Mouse (Mus musculus): ENCODE measurements around the gene Gm4924. TPM values are rescaled to one million over a fixed set of nuclear protein-coding genes. Genes with fewer than 3 reads are reported as not detected.

Gene Gm4924
- polyA plus RNA-seq, 2 experiments, result 0.66 to 0.93 TPM

GRCm38 (mm10) chr10:82361911-82362310, 7.9 kb downstream of the Gm4924 start:
- TF ChIP-seq CTCF (IDR thresholded peaks at IDR 0.05; ENCODE audit: low read depth), result no peak
- TF ChIP-seq EP300 (IDR thresholded peaks at IDR 0.05; ENCODE audit: low read depth), result no peak
- ATAC-seq (ENCODE audit: insufficient read depth) (no peak), DNase-seq (ENCODE audit: low read depth in 3 of 3, low spot score in 3 of 3) (no peak)
- no peaks in the 10 kb centered on the region for H3K36me3 ChIP-seq (replicated peaks; ENCODE audit: control insufficient read depth, insufficient read depth, low read depth)
- H3K27ac ChIP-seq, result no peak overlapping the region
- no peak overlapping the region for H3K4me3 ChIP-seq (ENCODE audit: insufficient read depth in 1 of 2, low read depth in 2 of 2, low read length in 2 of 2)
- WGBS (ENCODE audit: insufficient replicate concordance), result 64% methylated on average over 9 of the region's 9 CpGs
- no peak overlapping the region for H3K9ac ChIP-seq (replicated peaks)
- H3K4me2 ChIP-seq (ENCODE audit: low read depth), result no peak overlapping the region
- H3K9me3 ChIP-seq (ENCODE audit: control insufficient read depth, low read length), result no peaks in the 10 kb centered on the region
- no peaks in the 10 kb centered on the region for H3K27me3 ChIP-seq (ENCODE audit: control insufficient read depth, insufficient read depth, low read length)
- H3K4me1 ChIP-seq (replicated peaks; ENCODE audit: control insufficient read depth in 2 of 2, insufficient read depth in 2 of 2, low read length in 1 of 2), result no peaks in the 10 kb centered on the region

DNA sequence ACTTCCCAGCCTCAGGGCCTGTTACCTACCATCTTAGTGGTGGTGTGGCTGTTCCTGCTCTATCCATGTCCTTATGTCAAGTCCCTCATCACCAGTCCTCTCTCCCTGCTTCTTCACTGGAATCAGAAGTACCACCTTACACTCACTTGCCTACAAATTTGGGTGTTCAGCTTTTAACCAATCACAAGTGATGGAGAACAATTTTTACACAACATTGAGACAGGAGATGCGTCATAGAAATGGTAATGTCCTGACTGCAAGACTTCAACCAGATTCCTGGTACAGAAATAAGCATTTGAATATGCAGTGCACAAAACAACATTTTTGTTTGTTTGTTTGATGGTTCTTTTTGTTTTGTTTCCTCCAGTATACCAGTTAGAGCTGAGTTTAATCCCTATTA, 28.9 kb downstream of the Gm4924 start:
- H3K4me3 ChIP-seq (ENCODE audit: insufficient read depth in 1 of 2, low read depth in 2 of 2, low read length in 2 of 2), result no peak overlapping the region
- TF ChIP-seq CTCF (IDR thresholded peaks at IDR 0.05; ENCODE audit: low read depth), result no peak
- no peak for TF ChIP-seq EP300 (IDR thresholded peaks at IDR 0.05; ENCODE audit: low read depth)
- no peaks in the 10 kb centered on the region for H3K27me3 ChIP-seq (ENCODE audit: control insufficient read depth, insufficient read depth, low read length)
- no peaks in the 10 kb centered on the region for H3K4me1 ChIP-seq (replicated peaks; ENCODE audit: control insufficient read depth in 2 of 2, insufficient read depth in 2 of 2, low read length in 1 of 2)
- 61% methylated on average over 1 of the region's 1 CpGs for WGBS (ENCODE audit: insufficient replicate concordance)
- no peak overlapping the region for H3K9ac ChIP-seq (replicated peaks)
- no peaks in the 10 kb centered on the region for H3K9me3 ChIP-seq (ENCODE audit: control insufficient read depth, low read length)
- H3K27ac ChIP-seq, result no peak overlapping the region
- no peak for DNase-seq (ENCODE audit: low read depth in 3 of 3, low spot score in 3 of 3)
- H3K4me2 ChIP-seq (ENCODE audit: low read depth), result no peak overlapping the region
- no peak for ATAC-seq (ENCODE audit: insufficient read depth)
- no peaks in the 10 kb centered on the region for H3K36me3 ChIP-seq (replicated peaks; ENCODE audit: control insufficient read depth, insufficient read depth, low read depth)

DNA sequence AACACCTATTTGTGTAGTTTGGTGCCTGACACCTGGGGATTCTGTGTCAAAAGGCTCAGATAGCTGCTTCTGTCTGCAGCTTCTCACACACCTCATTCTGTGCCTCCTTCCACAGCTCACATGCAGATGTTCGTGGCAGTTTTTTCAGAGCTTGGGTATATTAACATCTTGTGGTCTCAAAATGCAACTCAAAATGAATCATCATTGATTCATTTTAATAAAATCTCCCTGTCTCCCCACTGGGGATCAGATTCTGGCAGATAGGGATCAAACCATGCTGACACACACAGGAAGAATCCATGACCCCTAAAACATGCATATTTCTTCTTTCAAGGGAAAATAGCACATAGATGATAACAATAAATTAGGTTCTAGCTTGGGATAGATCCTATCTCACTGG, 55.5 kb downstream of the Gm4924 start:
- TF ChIP-seq EP300 (IDR thresholded peaks at IDR 0.05; ENCODE audit: low read depth) (no peak), CTCF (IDR thresholded peaks at IDR 0.05; ENCODE audit: low read depth) (no peak)
- WGBS (ENCODE audit: insufficient replicate concordance), result 31% methylated on average over 1 of the region's 1 CpGs
- no peak overlapping the region for H3K4me3 ChIP-seq (ENCODE audit: insufficient read depth in 1 of 2, low read depth in 2 of 2, low read length in 2 of 2)
- H3K27ac ChIP-seq, result no peak overlapping the region
- no peak overlapping the region for H3K9ac ChIP-seq (replicated peaks)
- no peak overlapping the region for H3K4me2 ChIP-seq (ENCODE audit: low read depth)
- no peaks in the 10 kb centered on the region for H3K4me1 ChIP-seq (replicated peaks; ENCODE audit: control insufficient read depth in 2 of 2, insufficient read depth in 2 of 2, low read length in 1 of 2)
- no peaks in the 10 kb centered on the region for H3K27me3 ChIP-seq (ENCODE audit: control insufficient read depth, insufficient read depth, low read length)
- H3K9me3 ChIP-seq (ENCODE audit: control insufficient read depth, low read length), result no peaks in the 10 kb centered on the region
- no peak for DNase-seq (ENCODE audit: low read depth in 3 of 3, low spot score in 3 of 3)
- H3K36me3 ChIP-seq (replicated peaks; ENCODE audit: control insufficient read depth, insufficient read depth, low read depth), result no peaks in the 10 kb centered on the region
- no peak for ATAC-seq (ENCODE audit: insufficient read depth)

- no peaks in the 10 kb centered on the region; the same call in 1 of the 2 replicates for H3K9me3 ChIP-seq (ENCODE audit: control insufficient read depth, low read length)
- no peak overlapping the region for H3K9ac ChIP-seq (replicated peaks)
- DNase-seq (ENCODE audit: low read depth in 3 of 3, low spot score in 3 of 3), result no peak
- H3K4me2 ChIP-seq (ENCODE audit: low read depth), result no peak overlapping the region
- no peaks in the 10 kb centered on the region for H3K4me1 ChIP-seq (replicated peaks; ENCODE audit: control insufficient read depth in 2 of 2, insufficient read depth in 2 of 2, low read length in 1 of 2)
- no peak for ATAC-seq (ENCODE audit: insufficient read depth)
- no peak for TF ChIP-seq EP300 (IDR thresholded peaks at IDR 0.05; ENCODE audit: low read depth)
- no peak for TF ChIP-seq CTCF (IDR thresholded peaks at IDR 0.05; ENCODE audit: low read depth)
- H3K36me3 ChIP-seq (replicated peaks; ENCODE audit: control insufficient read depth, insufficient read depth, low read depth), result no peaks in the 10 kb centered on the region
- H3K27ac ChIP-seq, result no peak overlapping the region
- no peaks in the 10 kb centered on the region for H3K27me3 ChIP-seq (ENCODE audit: control insufficient read depth, insufficient read depth, low read length)
- no peak overlapping the region for H3K4me3 ChIP-seq (ENCODE audit: insufficient read depth in 1 of 2, low read depth in 2 of 2, low read length in 2 of 2)
Measured at GRCm38 (mm10) chr10:82423631-82424030, 69.6 kb downstream of the Gm4924 start.

Other genes starting within 250 kb of the Gm4924 start
- 0.23 and 0.40 TPM in 2 replicates for gene AU041133, start 226.2 kb upstream of the Gm4924 start, polyA plus RNA-seq (2012; rRNA removed)
- gene AU041133, start 226.2 kb upstream of the Gm4924 start, polyA plus RNA-seq (2014; fragmentation: Nextera tagmentation; extraction: Ambion mirVana), result 1.1 and 1.4 TPM in 2 replicates
- 0.77 and 1.4 TPM in 2 replicates for gene Zfp938, start 113.0 kb upstream of the Gm4924 start, polyA plus RNA-seq (2012; rRNA removed)
- gene Zfp938, start 113.0 kb upstream of the Gm4924 start, polyA plus RNA-seq (2014; fragmentation: Nextera tagmentation; extraction: Ambion mirVana), result 1.9 and 2.6 TPM in 2 replicates
- not detected in 2 replicates for gene 4932415D10Rik, start 37.7 kb upstream of the Gm4924 start, polyA plus RNA-seq (2012; rRNA removed)
- gene 4932415D10Rik, start 37.7 kb upstream of the Gm4924 start, polyA plus RNA-seq (2014; fragmentation: Nextera tagmentation; extraction: Ambion mirVana), result not detected in 2 replicates
- not detected in 2 replicates for gene Gm1553, start 138.4 kb downstream of the Gm4924 start, polyA plus RNA-seq (2012; rRNA removed)
- gene Gm1553, start 138.4 kb downstream of the Gm4924 start, polyA plus RNA-seq (2014; fragmentation: Nextera tagmentation; extraction: Ambion mirVana), result not detected in 2 replicates